Mouse (Mus musculus) left cerebral cortex, postnatal 10 days (tissue): ENCODE data around the gene Tmem269. TPM values are rescaled to one million over a fixed set of nuclear protein-coding genes. Genes with fewer than 3 reads are reported as not detected.
A peak's percentile ranks its signal among the peaks of the same experiment; 100 is the strongest.

ENCODE experiments used
- DNase-seq, 2 experiments: peaks; one replicate each; pipeline ENCODE4 v3.0.0; 2021 to 2022; ENCODE audit warnings: low spot score in 2 of 2, mixed read lengths in 1 of 2; ENCODE audit errors: extremely low spot score in 1 of 2
- intact Hi-C: fragments of 180-260 bp; cut with DNase I; formaldehyde crosslinking; loops from one replicate; pipeline ENCODE4 v1.15.1; 2025
- total RNA-seq, 2 experiments: library from RNA; stranded (reverse); gene quantifications; 2 replicates each; pipeline ENCODE4 v1.2.3; 2021

The Tmem269 gene
- under 1 TPM; 0.28 to 0.30 TPM for total RNA-seq

GRCm38 (mm10) chr4:119218169-119218568 lies at the start of gene Tmem269:
Gene Tmem269 (minus strand): TSS chr4:119218217.
- intact Hi-C loops: no loop called here
- DNase-seq: no peak

- intact Hi-C loops: no loop called here
- no peak for DNase-seq
Observed at GRCm38 (mm10) chr4:119266606-119267005, 48.6 kb upstream of the Tmem269 start.

- DNase-seq: no peak
Observed at GRCm38 (mm10) chr4:119263459-119263858, 45.4 kb upstream of the Tmem269 start.

DNA sequence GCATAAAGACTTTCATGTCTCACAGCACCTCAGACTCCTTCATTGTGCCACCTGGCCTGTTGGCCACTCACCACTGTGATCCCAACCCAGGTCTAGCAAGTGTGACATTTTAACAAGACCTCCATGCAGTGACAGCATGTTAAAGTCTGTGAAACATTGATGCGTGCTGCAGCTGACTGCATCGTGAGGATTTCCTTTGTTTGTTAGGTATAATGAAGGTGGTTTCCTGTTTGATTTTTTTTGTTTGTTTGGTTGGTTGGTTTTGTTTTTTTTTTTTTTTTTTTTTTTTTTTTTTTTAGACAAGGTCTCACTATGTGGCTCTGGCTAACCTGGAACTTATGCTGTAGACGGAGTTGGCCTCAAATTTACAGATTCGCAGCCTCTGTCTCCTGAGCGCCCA lies 44.5 kb upstream of the Tmem269 start:
- no peak for DNase-seq
- intact Hi-C loops: no loop called here

More at GRCm38 (mm10) chr4:119263459-119263858, 45.4 kb upstream of the Tmem269 start:
- intact Hi-C loops: no loop called here

DNA sequence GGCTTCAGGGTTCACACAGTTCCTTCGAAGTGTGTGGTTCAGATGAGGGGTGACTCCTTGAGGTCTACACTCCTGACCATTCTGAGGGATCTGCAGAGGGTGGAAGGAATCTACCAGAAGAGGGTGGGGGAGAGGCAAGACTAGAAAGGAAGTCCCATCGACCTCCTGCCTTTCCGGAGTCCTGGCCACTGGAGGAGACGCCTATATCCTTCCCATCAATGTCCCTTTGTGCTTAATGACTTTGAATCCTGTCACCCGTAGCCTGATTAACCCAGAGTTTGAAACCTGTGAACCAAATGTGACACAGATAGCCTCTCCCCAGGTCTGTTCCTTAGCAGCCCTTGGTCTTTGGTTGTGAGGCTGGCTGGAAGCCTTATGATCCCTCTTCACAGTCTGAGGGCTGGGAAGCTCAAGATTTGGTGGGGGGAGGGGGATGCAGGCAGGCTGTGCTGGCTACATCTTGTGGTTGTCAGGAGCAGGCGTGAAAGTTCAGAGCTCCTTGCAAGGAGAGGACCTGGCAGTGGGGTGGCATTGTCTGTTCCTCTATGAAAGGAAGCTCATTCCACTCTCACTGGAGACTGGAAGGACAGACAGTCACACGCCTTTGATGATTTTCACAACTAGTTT lies 43.2 kb upstream of the Tmem269 start:
- DNase-seq: no peak
- intact Hi-C loops: no loop called here

- intact Hi-C loops: no loop called here
- DNase-seq: no peak
Observed at GRCm38 (mm10) chr4:119259344-119260254, 41.6 kb upstream of the Tmem269 start.

- DNase-seq: no peak
- intact Hi-C loops: no loop called here
Observed at GRCm38 (mm10) chr4:119257083-119257482, 39.1 kb upstream of the Tmem269 start.

- intact Hi-C loops: no loop called here
- DNase-seq: no peak
Observed at GRCm38 (mm10) chr4:119255351-119255750, 37.3 kb upstream of the Tmem269 start, which contains the start of gene Cldn19. Gene Cldn19 (plus strand): TSS chr4:119255414.

GRCm38 (mm10) chr4:119254012-119254618 lies 36.1 kb upstream of the Tmem269 start:
- intact Hi-C loops: no loop called here
- peak in 1 of 2 experiments; percentile 37 for DNase-seq

- intact Hi-C loops: no loop called here
- DNase-seq: no peak
Observed at GRCm38 (mm10) chr4:119252025-119252808, 34.2 kb upstream of the Tmem269 start.

DNA sequence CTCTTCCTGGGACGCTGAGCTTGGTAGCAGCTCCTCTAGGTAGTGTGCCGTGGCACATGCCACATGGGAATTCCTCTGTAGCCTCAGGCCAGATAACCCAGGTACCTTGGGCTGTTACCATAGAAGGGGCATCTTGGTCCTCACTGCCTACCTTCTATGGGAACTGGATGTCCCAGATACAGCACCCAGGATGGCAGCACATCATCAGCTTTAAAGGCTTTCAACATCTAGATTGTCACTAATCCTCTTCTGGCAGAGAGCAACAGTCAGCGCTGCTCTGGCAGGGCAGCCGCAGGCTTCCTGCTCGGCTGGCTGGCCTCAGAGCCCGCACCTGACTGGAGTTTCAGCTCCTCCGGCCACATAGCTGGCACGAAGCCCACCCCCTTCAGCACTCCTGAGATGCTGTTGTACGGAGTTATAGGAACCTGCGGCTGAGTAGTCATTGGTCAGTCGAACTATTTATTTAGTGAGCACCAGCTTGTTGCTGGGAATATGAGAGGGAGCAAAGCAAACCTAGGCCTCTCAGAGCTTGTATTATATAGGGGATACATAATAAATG lies 30.5 kb upstream of the Tmem269 start:
- peak in 1 of 2 experiments; percentile 43 for DNase-seq
- intact Hi-C loops: loop anchor here (5.0 kb wide), 2 partner anchors 44 to 419 kb away; partner anchors contain the start of gene Ybx1

- DNase-seq: peak in 1 of 2 experiments; percentile 80
- intact Hi-C loops: loop anchor here (5.0 kb wide), 2 partner anchors 45 to 420 kb away; partner anchors contain the start of gene Ybx1
Observed at GRCm38 (mm10) chr4:119247462-119248235, 29.6 kb upstream of the Tmem269 start.

DNA sequence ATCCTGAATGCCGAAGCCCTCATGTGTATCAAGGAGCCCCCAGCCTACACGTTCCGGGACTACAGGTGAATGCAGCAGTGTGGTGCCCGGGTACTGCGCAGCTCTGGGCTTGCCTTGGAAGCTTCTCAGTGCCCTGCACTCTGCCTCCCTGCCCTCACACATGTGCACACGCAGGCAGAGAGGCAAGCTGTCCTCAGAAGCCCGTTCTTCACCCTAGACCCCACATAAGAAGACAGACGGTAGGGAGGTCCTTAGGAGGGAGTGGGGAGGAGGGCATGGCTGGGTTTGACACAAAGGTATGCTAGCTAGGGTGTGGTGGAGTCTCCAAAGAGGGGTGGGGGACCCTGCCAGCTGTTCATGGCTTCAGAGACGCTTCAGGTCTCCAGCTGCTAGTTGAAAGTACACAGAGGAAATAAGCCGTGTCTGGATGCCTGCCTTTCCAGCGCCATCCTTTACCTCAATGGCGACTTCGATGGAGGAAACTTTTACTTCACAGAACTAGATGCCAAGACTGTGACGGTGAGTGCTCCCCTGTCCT lies 28.7 kb upstream of the Tmem269 start:
- intact Hi-C loops: loop anchor here (5.0 kb wide), 2 partner anchors 46 to 421 kb away; partner anchors contain the start of gene Ybx1
- DNase-seq: no peak

GRCm38 (mm10) chr4:119245961-119246360 lies 27.9 kb upstream of the Tmem269 start:
- intact Hi-C loops: loop anchor here (5.0 kb wide), 2 partner anchors 46 to 421 kb away; partner anchors contain the start of gene Ybx1
- no peak for DNase-seq

DNA sequence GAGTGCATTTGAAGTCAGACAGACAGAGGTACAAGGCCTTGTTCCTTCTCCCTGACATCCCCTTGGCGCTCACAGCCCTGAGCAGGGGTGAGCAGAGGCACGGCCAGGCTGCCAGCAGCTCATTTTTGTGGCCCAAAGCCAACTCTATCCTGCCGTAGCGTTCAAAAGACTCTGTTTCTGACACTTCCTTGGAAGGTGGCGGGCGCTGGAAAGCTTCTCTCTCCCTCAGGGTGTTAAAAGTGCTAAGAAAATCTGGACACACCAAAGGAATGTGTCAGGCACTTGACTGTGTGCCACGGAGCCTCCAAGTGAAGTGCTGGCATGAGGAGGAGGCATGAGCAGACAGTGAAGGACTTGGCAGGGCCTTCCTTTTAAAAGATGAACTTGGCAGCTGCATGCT lies 27.5 kb upstream of the Tmem269 start:
- intact Hi-C loops: loop anchor here (5.0 kb wide), 2 partner anchors 47 to 422 kb away; partner anchors contain the start of gene Ybx1
- peak; percentile 43 to 47 for DNase-seq

DNA sequence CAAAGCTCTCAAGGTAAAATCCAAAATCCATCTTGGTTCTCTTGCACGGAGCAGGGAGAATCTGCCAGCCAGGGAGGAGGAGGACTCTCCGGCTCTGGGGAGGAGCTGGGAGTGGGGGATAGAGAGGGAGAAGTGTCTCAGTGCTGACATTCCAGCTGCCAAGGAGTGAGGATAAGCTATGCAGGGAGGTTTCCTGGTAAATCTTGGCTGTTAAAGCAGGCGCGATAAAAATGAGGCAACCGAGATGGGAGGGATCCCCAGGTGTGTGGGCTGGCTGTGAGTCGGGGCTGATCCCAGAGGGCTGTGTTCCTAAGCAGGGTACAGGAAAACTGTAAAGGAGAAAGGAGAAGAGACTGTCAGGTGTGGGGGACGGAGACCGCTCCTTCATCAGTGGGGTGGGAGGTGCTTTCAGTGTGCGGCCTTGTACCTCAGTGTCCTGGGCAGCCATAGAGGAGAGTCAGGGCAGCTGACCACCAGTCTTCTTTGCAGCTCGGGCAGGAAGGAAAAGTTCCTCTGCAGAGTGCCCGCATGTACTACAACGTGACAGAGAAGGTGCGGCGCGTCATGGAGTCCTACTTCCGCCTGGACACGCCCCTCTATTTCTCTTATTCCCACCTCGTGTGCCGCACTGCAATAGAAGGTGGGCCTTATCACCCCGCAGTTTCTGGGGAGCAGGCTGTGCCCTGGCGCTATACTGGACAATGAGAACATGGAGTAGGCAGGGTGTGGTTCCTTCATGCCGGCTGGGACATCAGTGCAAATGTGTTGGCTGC lies 26.6 kb upstream of the Tmem269 start:
- DNase-seq: no peak
- intact Hi-C loops: loop anchor here (5.0 kb wide), 2 partner anchors 48 to 423 kb away; partner anchors contain the start of gene Ybx1
